ENCODE assay signal across 8 mouse cellular contexts in genomic region chr1:160045056-160045715, GRCm38 (mm10). TPM values are rescaled to one million over a fixed set of nuclear protein-coding genes. Genes with fewer than 3 reads are reported as not detected.
DNase-seq lines count a peak whose midpoint lies in the region; ATAC-seq and TF ChIP-seq lines count a peak whose summit lies in the region.

No protein-coding gene starts in this region.

- no peak overlapping the region for H3ac ChIP-seq in myocyte (ENCODE audit: control insufficient read depth, insufficient read length)

- H3K4me3 ChIP-seq in E14TG2a.4 (replicated peaks; ENCODE audit: low read length) (peak overlapping the region; percentile 75; the same call in 1 of the 2 replicates), myocyte (peak overlapping the region; percentile 27)
- H3K4me3 ChIP-seq in forebrain, postnatal 0 days (ENCODE audit: low read depth, low read length): peak overlapping the region; percentile 30; the same call in 1 of the 2 replicates
- H3K4me3 ChIP-seq in kidney, postnatal 0 days (replicated peaks; ENCODE audit: low read depth, low read length): peak overlapping the region; percentile 59

- ATAC-seq in CD4-positive, CD25-positive, alpha-beta regulatory T cell, adult 4 months: no peak
- no peak for ATAC-seq in forebrain, postnatal 0 days
- no peak for ATAC-seq in kidney, postnatal 0 days (replicated peaks; ENCODE audit: low FRiP score, low read depth)

- H3K4me1 ChIP-seq in E14TG2a.4 (replicated peaks; ENCODE audit: low read depth, low read length): peaks cover 9% of the 10 kb centered on the region
- 0 out of 2 replicates have a peak, but pooled peaks cover 6% of the 10 kb centered on the region for H3K4me1 ChIP-seq in forebrain, postnatal 0 days (ENCODE audit: insufficient read depth)
- no peaks in the 10 kb centered on the region for H3K4me1 ChIP-seq in kidney, postnatal 0 days (replicated peaks; ENCODE audit: insufficient read depth, low read length)

- H3K4me2 ChIP-seq in forebrain, postnatal 0 days (ENCODE audit: low read depth): peak overlapping the region; percentile 47; the same call in 1 of the 2 replicates
- peak overlapping the region; percentile 78 for H3K4me2 ChIP-seq in kidney, postnatal 0 days (ENCODE audit: low read length)
- peak overlapping the region; percentile 71 for H3K4me2 ChIP-seq in myocyte (ENCODE audit: low read depth)

- no peaks in the 10 kb centered on the region for H3K9me3 ChIP-seq in E14TG2a.4 (ENCODE audit: low read length)
- H3K9me3 ChIP-seq in forebrain, postnatal 0 days (ENCODE audit: low read length): no peaks in the 10 kb centered on the region
- no peaks in the 10 kb centered on the region for H3K9me3 ChIP-seq in kidney, postnatal 0 days (replicated peaks; ENCODE audit: low read length)

- H3K36me3 ChIP-seq in E14TG2a.4 (ENCODE audit: insufficient read depth, low read length): no peaks in the 10 kb centered on the region
- H3K36me3 ChIP-seq in forebrain, postnatal 0 days (ENCODE audit: insufficient read depth): no peaks in the 10 kb centered on the region
- no peaks in the 10 kb centered on the region for H3K36me3 ChIP-seq in kidney, postnatal 0 days (ENCODE audit: insufficient read depth, low read length)
- H3K36me3 ChIP-seq in myocyte (ENCODE audit: control insufficient read depth, insufficient read depth): no peaks in the 10 kb centered on the region

- H3K27me3 ChIP-seq in E14TG2a.4 (ENCODE audit: insufficient read depth, low read length) (peaks cover 34% of the 10 kb centered on the region), myocyte (ENCODE audit: control insufficient read depth, insufficient read depth, insufficient read length) (no peaks in the 10 kb centered on the region)
- H3K27me3 ChIP-seq in forebrain, postnatal 0 days (ENCODE audit: insufficient read depth, low read length): no peaks in the 10 kb centered on the region
- no peaks in the 10 kb centered on the region for H3K27me3 ChIP-seq in kidney, postnatal 0 days (ENCODE audit: insufficient read depth, low read length)

- peak; percentile 59 for DNase-seq in CD4-positive, CD25-positive, alpha-beta regulatory T cell, adult 2 months (ENCODE audit: low read depth, low spot score)
- no peak for DNase-seq in forebrain, postnatal 0 days
- DNase-seq in kidney, postnatal 0 days (ENCODE audit: low spot score): no peak
- no peak for DNase-seq in right cerebral cortex, postnatal 4 days
- no peak for DNase-seq in spleen, adult 12 weeks (ENCODE audit: low spot score)

- H3K27ac ChIP-seq in forebrain, postnatal 0 days (ENCODE audit: low read depth, low read length): no peak overlapping the region
- peak overlapping the region; percentile 78; the same call in 1 of the 2 replicates for H3K27ac ChIP-seq in kidney, postnatal 0 days

- H3K79me2 ChIP-seq in myocyte (ENCODE audit: control insufficient read depth, insufficient read depth): no peaks in the 10 kb centered on the region

- no peak overlapping the region for H3K9ac ChIP-seq in forebrain, postnatal 0 days
- peak overlapping the region; percentile 51 for H3K9ac ChIP-seq in kidney, postnatal 0 days (ENCODE audit: low read depth, low read length)

- no peak for TF ChIP-seq POLR2A in myocyte (IDR thresholded peaks at IDR 0.05; ENCODE audit: insufficient read length, low read depth)

- 58% methylated on average over 3 of the region's 3 CpGs for WGBS in forebrain, postnatal 0 days
- WGBS in kidney, postnatal 0 days: 39% methylated on average over 3 of the region's 3 CpGs

- TF ChIP-seq CTCF in E14TG2a.4 (conservative IDR thresholded peaks at IDR 0.05; ENCODE audit: low read length): no peak
- TF ChIP-seq CTCF in forebrain, postnatal 0 days (IDR thresholded peaks at IDR 0.05; ENCODE audit: low read depth): no peak
- no peak for TF ChIP-seq CTCF in kidney, postnatal 0 days (IDR thresholded peaks at IDR 0.05; ENCODE audit: low read depth)

TF ChIP-seq in myocyte, 11 proteins besides CTCF, POLR2A, EP300 and RAD21:
- TF ChIP-seq MYOG (IDR thresholded peaks at IDR 0.05; ENCODE audit: control insufficient read depth in 1 of 3, insufficient read depth in 1 of 3, insufficient read length in 2 of 3, low read depth in 2 of 3) (no peak), E2F4 (IDR thresholded peaks at IDR 0.05; ENCODE audit: insufficient read depth) (no peak), TCF3 (IDR thresholded peaks at IDR 0.05; ENCODE audit: insufficient read length, low read depth) (no peak), REST (IDR thresholded peaks at IDR 0.05; ENCODE audit: insufficient read depth, insufficient read length) (no peak), MYOD1 (IDR thresholded peaks at IDR 0.05; ENCODE audit: control insufficient read depth in 1 of 3, insufficient read length in 2 of 3, low read depth in 2 of 3) (no peak), POLR2AphosphoS2 (IDR thresholded peaks at IDR 0.05; ENCODE audit: insufficient read length, low read depth) (no peak)

RNA-seq across cellular contexts. Expression of gene 4930523C07Rik, which starts 1.0 kb away (rescaled TPM):
- polyA plus RNA-seq in CD4-positive, CD25-positive, alpha-beta regulatory T cell, adult 4 months (2017; shearing (Covaris generic)): 100 to 1,000 TPM; 212 to 238 TPM
- 1.0 and 3.3 TPM in 2 replicates for total RNA-seq in forebrain, postnatal 0 days (2014; rRNA removed)
- 2.5 and 3.8 TPM in 2 replicates for polyA plus RNA-seq in forebrain, postnatal 0 days (2015; fragmentation: Nextera tagmentation; extraction: Ambion mirVana)
- polyA plus RNA-seq in kidney, postnatal 0 days (2015; fragmentation: Nextera tagmentation; extraction: Ambion mirVana): 35.2 and 35.6 TPM in 2 replicates
- polyA plus RNA-seq in myocyte (2012; fragmentation: generic; extraction: Trizol): 2.8 TPM
